Mouse (Mus musculus): ENCODE measurements at regions not wholly inside any gene's neighbourhood (a gene's known extent, or its start where the extent isn't known, plus 50 kb on each side); places are given as distances from the start of the nearest gene placed in this dataset.

- Histone ChIP-seq H3K4me1 (replicated peaks; ENCODE audit: control insufficient read depth, insufficient read depth, low read length) (no peaks in the 10 kb centered on the region), H3K27me3 (replicated peaks; ENCODE audit: control insufficient read depth, insufficient read depth, low read length) (no peaks in the 10 kb centered on the region), H3K9ac (ENCODE audit: low read length) (no peak overlapping the region), H3K36me3 (ENCODE audit: control insufficient read depth, insufficient read depth, low read length) (no peaks in the 10 kb centered on the region), H3K9me3 (ENCODE audit: control insufficient read depth, low read length) (no peaks in the 10 kb centered on the region), H3K4me2 (ENCODE audit: low read length) (no peak overlapping the region), H3K4me3 (ENCODE audit: low read depth, low read length) (no peak overlapping the region), H3K27ac (ENCODE audit: low read depth) (no peak overlapping the region)
- 42% methylated on average over 5 of the region's 5 CpGs for WGBS
- ATAC-seq (replicated peaks; ENCODE audit: low FRiP score, low TSS enrichment, low read depth) (no peak), DNase-seq (ENCODE audit: low spot score) (no peak)
Measured at GRCm38 (mm10) chr11:71674319-71674718, 75.4 kb upstream of the Wscd1 start.

GRCm38 (mm10) chr11:71675714-71676313 lies 73.9 kb upstream of the Wscd1 start:
- DNase-seq (ENCODE audit: low spot score) (no peak), ATAC-seq (replicated peaks; ENCODE audit: low FRiP score, low TSS enrichment, low read depth) (no peak)
- Histone ChIP-seq H3K4me2 (ENCODE audit: low read length) (no peak overlapping the region), H3K27me3 (replicated peaks; ENCODE audit: control insufficient read depth, insufficient read depth, low read length) (no peaks in the 10 kb centered on the region), H3K4me3 (ENCODE audit: low read depth, low read length) (no peak overlapping the region), H3K4me1 (replicated peaks; ENCODE audit: control insufficient read depth, insufficient read depth, low read length) (no peaks in the 10 kb centered on the region), H3K9me3 (ENCODE audit: control insufficient read depth, low read length) (no peaks in the 10 kb centered on the region), H3K36me3 (ENCODE audit: control insufficient read depth, insufficient read depth, low read length) (no peaks in the 10 kb centered on the region), H3K27ac (ENCODE audit: low read depth) (no peak overlapping the region), H3K9ac (ENCODE audit: low read length) (no peak overlapping the region)
- WGBS, result 63% methylated on average over 3 of the region's 3 CpGs

- H3K4me3 ChIP-seq (ENCODE audit: low read depth, low read length), result no peak overlapping the region
- no peak overlapping the region for H3K9ac ChIP-seq (ENCODE audit: low read length)
- H3K36me3 ChIP-seq (ENCODE audit: control insufficient read depth, insufficient read depth, low read length), result no peaks in the 10 kb centered on the region
- ATAC-seq (replicated peaks; ENCODE audit: low FRiP score, low TSS enrichment, low read depth) (no peak), DNase-seq (ENCODE audit: low spot score) (no peak)
- no peaks in the 10 kb centered on the region for H3K27me3 ChIP-seq (replicated peaks; ENCODE audit: control insufficient read depth, insufficient read depth, low read length)
- no peak overlapping the region for H3K27ac ChIP-seq (ENCODE audit: low read depth)
- WGBS, result 35% methylated on average over 3 of the region's 3 CpGs
- H3K9me3 ChIP-seq (ENCODE audit: control insufficient read depth, low read length), result no peaks in the 10 kb centered on the region
- H3K4me2 ChIP-seq (ENCODE audit: low read length), result no peak overlapping the region
- no peaks in the 10 kb centered on the region for H3K4me1 ChIP-seq (replicated peaks; ENCODE audit: control insufficient read depth, insufficient read depth, low read length)
Measured at GRCm38 (mm10) chr11:71697017-71697416, 52.7 kb upstream of the Wscd1 start.

GRCm38 (mm10) chr11:71698836-71699235 lies 50.9 kb upstream of the Wscd1 start:
- ATAC-seq (replicated peaks; ENCODE audit: low FRiP score, low TSS enrichment, low read depth), result no peak
- H3K27me3 ChIP-seq (replicated peaks; ENCODE audit: control insufficient read depth, insufficient read depth, low read length), result no peaks in the 10 kb centered on the region
- WGBS, result 93% methylated on average over 4 of the region's 4 CpGs

More at GRCm38 (mm10) chr11:71698836-71699235, 50.9 kb upstream of the Wscd1 start:
- H3K9me3 ChIP-seq (ENCODE audit: control insufficient read depth, low read length), result no peaks in the 10 kb centered on the region
- no peak overlapping the region for H3K9ac ChIP-seq (ENCODE audit: low read length)
- H3K4me1 ChIP-seq (replicated peaks; ENCODE audit: control insufficient read depth, insufficient read depth, low read length), result no peaks in the 10 kb centered on the region
- no peak overlapping the region for H3K27ac ChIP-seq (ENCODE audit: low read depth)
- no peaks in the 10 kb centered on the region for H3K36me3 ChIP-seq (ENCODE audit: control insufficient read depth, insufficient read depth, low read length)
- DNase-seq (ENCODE audit: low spot score), result no peak
- no peak overlapping the region for H3K4me2 ChIP-seq (ENCODE audit: low read length)
- no peak overlapping the region for H3K4me3 ChIP-seq (ENCODE audit: low read depth, low read length)

Measured in intestine, embryonic 14.5 days (tissue).